Mouse (Mus musculus) liver, adult 10 weeks (tissue): ENCODE measurements around the gene Gdap1l1. TPM values are rescaled to one million over a fixed set of nuclear protein-coding genes. Genes with fewer than 3 reads are reported as not detected.

ENCODE experiments used
- polyA plus RNA-seq: library from polyadenylated mRNA; stranded (reverse); fragments of 350-450 nt; fragmentation: Illumina TruSeq; extraction: RNeasy Lipid Tissue Mini Kit (QIAGEN cat#74804); gene quantifications from one replicate; pipeline ENCODE4 v1.2.3, GENCODE M21; 2014; ENCODE audit warnings: low read depth, low replicate concordance

Gene Gdap1l1
- polyA plus RNA-seq = not detected

GRCm38 (mm10) chr2:163438246-163438618, at the start of gene Gdap1l1:
TSS of gene Gdap1l1 (plus strand) at chr2:163438476.

GRCm38 (mm10) chr2:163397905-163398304, 40.4 kb upstream of the Gdap1l1 start, which contains the start of gene Jph2:
TSS of gene Jph2 (minus strand) at chr2:163397993.

DNA sequence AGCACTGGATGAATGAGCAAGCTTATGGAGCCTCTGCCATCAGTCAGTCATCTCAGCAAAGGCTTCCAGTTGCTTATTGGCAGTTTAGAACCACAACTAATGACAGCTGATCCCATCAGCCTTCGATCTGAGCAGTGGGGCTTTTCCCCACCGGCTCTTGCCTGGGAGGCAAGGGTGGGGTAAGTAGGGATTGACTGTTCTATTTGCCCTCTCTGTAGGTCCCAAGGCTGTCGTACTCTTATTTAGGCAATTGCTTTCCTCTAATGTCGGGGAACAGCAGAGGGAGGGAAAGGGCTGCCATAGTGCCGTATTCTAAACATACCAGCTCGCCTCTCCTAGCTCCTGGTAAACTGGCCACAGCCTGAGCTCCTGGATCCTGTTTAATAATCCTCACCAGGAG, 13.7 kb upstream of the Gdap1l1 start, which contains the start of gene Oser1:
Gene Oser1, minus strand, starts transcription at position 101 of the 400 bp plus-strand sequence.

DNA sequence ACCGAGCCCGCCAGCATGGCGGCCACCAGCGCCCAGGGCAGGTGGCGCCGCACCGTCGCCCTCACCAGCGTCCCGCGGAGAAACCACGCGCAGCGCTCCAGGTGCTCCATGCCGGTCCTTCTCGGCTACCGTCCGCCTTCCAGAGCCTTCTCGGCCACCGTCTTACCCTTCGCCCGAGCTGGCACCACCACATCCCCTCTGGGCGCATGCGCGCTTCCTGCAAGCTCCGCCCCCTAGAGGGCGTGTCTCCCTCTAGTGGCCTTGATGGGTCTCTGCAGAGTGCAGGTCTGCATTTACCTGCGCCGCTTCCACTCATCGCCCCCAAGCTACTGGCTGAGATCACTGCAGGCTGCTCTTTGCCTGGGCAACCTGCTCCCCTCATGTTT, 34.2 kb downstream of the Gdap1l1 start, which contains the start of gene Fitm2:
Gene Fitm2, minus strand, starts transcription at position 164 of the 386 bp plus-strand sequence.

GRCm38 (mm10) chr2:163492018-163492417, 53.7 kb downstream of the Gdap1l1 start, which contains the start of gene R3hdml:
TSS of gene R3hdml (plus strand) at chr2:163492318.

Other genes starting within 250 kb of the Gdap1l1 start
- 0.61 TPM for gene Tox2, start 235.4 kb upstream of the Gdap1l1 start, polyA plus RNA-seq
- gene Jph2, start 40.5 kb upstream of the Gdap1l1 start, polyA plus RNA-seq = not detected
- 33.6 TPM for gene Oser1, start 13.8 kb upstream of the Gdap1l1 start, polyA plus RNA-seq
- 15.5 TPM for gene Fitm2, start 34.2 kb downstream of the Gdap1l1 start, polyA plus RNA-seq
- not detected for gene R3hdml, start 53.8 kb downstream of the Gdap1l1 start, polyA plus RNA-seq
- gene Hnf4a, start 68.3 kb downstream of the Gdap1l1 start, polyA plus RNA-seq = 129 TPM
- gene Ttpal, start 163.8 kb downstream of the Gdap1l1 start, polyA plus RNA-seq = 11.9 TPM
- gene Serinc3, start 206.7 kb downstream of the Gdap1l1 start, polyA plus RNA-seq = 201 TPM
- gene Pkig, start 219.9 kb downstream of the Gdap1l1 start, polyA plus RNA-seq = 10.3 TPM